Mouse (Mus musculus) heart, embryonic 15.5 days (tissue): ENCODE measurements around the gene Plxdc1. TPM values are rescaled to one million over a fixed set of nuclear protein-coding genes. Genes with fewer than 3 reads are reported as not detected.

Experiments used
- ATAC-seq: fragments of 200-750 bp; cut with Nextera tagmentation; replicated peaks from 2 replicates; pipeline ENCODE4 v1.8.0; 2017; ENCODE audit warnings: low read depth, moderate TSS enrichment; ENCODE audit not compliant: insufficient number of reproducible peaks, insufficient read depth, low FRiP score
- H3K27ac ChIP-seq: fragments of 300-500 bp; sonication (generic); 2 replicates; pipeline ENCODE4 v1.5.1; 2015; ENCODE audit warnings: mild to moderate bottlenecking, inconsistent platforms
- H3K27me3 ChIP-seq: fragments of 300-500 bp; sonication (generic); 2 replicates; pipeline ENCODE4 v1.6.1; 2015; ENCODE audit warnings: inconsistent platforms
- H3K36me3 ChIP-seq: fragments of 300-500 bp; sonication (generic); 2 replicates; pipeline ENCODE4 v1.6.1; 2015; ENCODE audit warnings: mild to moderate bottlenecking, inconsistent platforms
- H3K4me1 ChIP-seq: fragments of 300-500 bp; sonication (generic); replicated peaks from 2 replicates; pipeline ENCODE4 v1.6.1; 2015; ENCODE audit warnings: inconsistent platforms
- H3K4me2 ChIP-seq: fragments of 300-500 bp; sonication (generic); 2 replicates; pipeline ENCODE4 v1.6.1; 2015; ENCODE audit warnings: inconsistent platforms, mild to moderate bottlenecking, moderate library complexity
- H3K4me3 ChIP-seq: fragments of 300-500 bp; sonication (generic); 2 replicates; pipeline ENCODE4 v1.5.1; 2015; ENCODE audit warnings: mild to moderate bottlenecking, inconsistent platforms
- H3K9ac ChIP-seq: fragments of 300-500 bp; sonication (generic); 2 replicates; pipeline ENCODE4 v1.6.1; 2015; ENCODE audit warnings: mild to moderate bottlenecking, inconsistent platforms
- H3K9me3 ChIP-seq: fragments of 300-500 bp; sonication (generic); replicated peaks from 2 replicates; pipeline ENCODE4 v1.6.1; 2016; ENCODE audit warnings: inconsistent platforms
- WGBS: fragments of 180-500 bp; shearing (Covaris S2); methylation state at CpG from one replicate; pipeline ENCODE4 v1.1.7; 2015; ENCODE audit warnings: mixed read lengths; 5-methylcytosine and 5-hydroxymethylcytosine counted together
- polyA plus RNA-seq: library from polyadenylated mRNA; unstranded; fragments of >200 nt; fragmentation: Nextera tagmentation; extraction: Ambion mirVana; gene quantifications from 2 replicates; pipeline ENCODE4 v1.2.1, GENCODE M21; 2015

Plxdc1 gene
- polyA plus RNA-seq, 1 experiment from 2014 or later = 0.88 TPM

- Histone ChIP-seq H3K4me3 (peak overlapping the region; percentile 73), H3K9ac (peak overlapping the region; percentile 73), H3K4me1 (peaks cover 36% of the 10 kb centered on the region), H3K4me2 (peak overlapping the region; percentile 96), H3K27ac (peak overlapping the region; percentile 84), H3K36me3 (no peaks in the 10 kb centered on the region), H3K9me3 (no peaks in the 10 kb centered on the region), H3K27me3 (peaks cover 43% of the 10 kb centered on the region)
- ATAC-seq = peak; percentile 78
- under 1% methylated on average over 42 of the region's 42 CpGs for WGBS
These were observed 1.6 kb upstream of the Plxdc1 start for GRCm38 (mm10) chr11:97987551-97988526.

GRCm38 (mm10) chr11:97986738-97987465 lies 658 bp upstream of the Plxdc1 start:
- Histone ChIP-seq H3K36me3 (no peaks in the 10 kb centered on the region), H3K9ac (peak overlapping the region; percentile 51), H3K4me1 (peaks cover 36% of the 10 kb centered on the region), H3K27me3 (peaks cover 38% of the 10 kb centered on the region), H3K4me3 (peak overlapping the region; percentile 73), H3K27ac (no peak overlapping the region), H3K4me2 (peak overlapping the region; percentile 96), H3K9me3 (no peaks in the 10 kb centered on the region)
- no peak for ATAC-seq
- WGBS = 25% methylated on average over 17 of the region's 17 CpGs

DNA sequence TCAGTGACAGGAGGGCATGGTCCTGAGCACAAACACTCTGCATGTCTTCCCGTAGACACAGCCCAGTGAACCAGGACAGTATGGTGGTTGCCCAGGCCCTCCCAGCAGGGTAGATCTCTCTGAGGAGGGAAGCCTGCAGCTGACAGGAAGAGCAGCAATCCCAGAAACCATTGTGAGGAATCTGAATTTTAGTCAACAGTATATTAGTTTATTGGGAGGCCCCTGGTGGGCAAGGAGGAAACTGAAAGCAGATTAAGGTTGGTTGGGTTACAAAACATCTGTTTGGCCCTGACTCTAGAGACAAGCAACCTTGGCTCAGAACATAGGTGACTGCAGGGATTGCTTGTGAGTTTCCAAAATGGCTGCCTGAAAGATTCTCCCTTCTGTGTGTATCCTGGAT lies 2.3 kb downstream of the Plxdc1 start:
- H3K9ac ChIP-seq = no peak overlapping the region
- peaks cover 34% of the 10 kb centered on the region for H3K27me3 ChIP-seq
- peaks cover 27% of the 10 kb centered on the region for H3K4me1 ChIP-seq
- no peaks in the 10 kb centered on the region for H3K36me3 ChIP-seq
- 71% methylated on average over 1 of the region's 1 CpGs for WGBS
- H3K9me3 ChIP-seq = no peaks in the 10 kb centered on the region
- H3K27ac ChIP-seq = no peak overlapping the region
- no peak overlapping the region for H3K4me2 ChIP-seq
- ATAC-seq = no peak
- no peak overlapping the region for H3K4me3 ChIP-seq

DNA sequence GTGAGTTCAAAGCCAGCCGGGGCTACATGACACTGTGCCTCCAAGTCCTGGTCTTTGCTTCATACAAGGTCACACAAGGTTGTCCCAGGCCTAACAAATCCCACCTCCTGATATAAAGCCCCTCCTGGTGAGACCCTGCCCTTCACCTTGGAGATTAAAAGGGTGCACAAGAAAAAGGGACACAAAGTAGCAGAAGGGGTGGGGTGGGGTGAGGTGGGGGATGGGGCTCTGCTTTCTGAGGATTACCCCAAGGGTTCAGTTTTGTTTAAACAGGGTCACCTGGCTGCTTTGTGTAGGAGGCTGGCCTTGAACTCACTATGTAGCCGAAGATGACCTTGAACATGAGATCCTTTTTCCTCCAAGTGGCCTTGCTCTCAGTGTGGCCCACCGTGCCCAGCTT lies 2.7 kb downstream of the Plxdc1 start:
- Histone ChIP-seq H3K4me3 (no peak overlapping the region), H3K27ac (no peak overlapping the region), H3K4me2 (no peak overlapping the region), H3K9me3 (no peaks in the 10 kb centered on the region), H3K36me3 (no peaks in the 10 kb centered on the region), H3K9ac (no peak overlapping the region), H3K4me1 (peaks cover 27% of the 10 kb centered on the region), H3K27me3 (peaks cover 34% of the 10 kb centered on the region)
- WGBS = 95% methylated on average over 3 of the region's 3 CpGs
- ATAC-seq = no peak

GRCm38 (mm10) chr11:97982721-97983120 lies 3.5 kb downstream of the Plxdc1 start:
- Histone ChIP-seq H3K27me3 (peaks cover 35% of the 10 kb centered on the region), H3K4me3 (no peak overlapping the region), H3K9me3 (no peaks in the 10 kb centered on the region), H3K4me1 (peaks cover 29% of the 10 kb centered on the region), H3K36me3 (no peaks in the 10 kb centered on the region), H3K4me2 (no peak overlapping the region), H3K27ac (no peak overlapping the region), H3K9ac (no peak overlapping the region)
- no peak for ATAC-seq
- 81% methylated on average over 9 of the region's 9 CpGs for WGBS

DNA sequence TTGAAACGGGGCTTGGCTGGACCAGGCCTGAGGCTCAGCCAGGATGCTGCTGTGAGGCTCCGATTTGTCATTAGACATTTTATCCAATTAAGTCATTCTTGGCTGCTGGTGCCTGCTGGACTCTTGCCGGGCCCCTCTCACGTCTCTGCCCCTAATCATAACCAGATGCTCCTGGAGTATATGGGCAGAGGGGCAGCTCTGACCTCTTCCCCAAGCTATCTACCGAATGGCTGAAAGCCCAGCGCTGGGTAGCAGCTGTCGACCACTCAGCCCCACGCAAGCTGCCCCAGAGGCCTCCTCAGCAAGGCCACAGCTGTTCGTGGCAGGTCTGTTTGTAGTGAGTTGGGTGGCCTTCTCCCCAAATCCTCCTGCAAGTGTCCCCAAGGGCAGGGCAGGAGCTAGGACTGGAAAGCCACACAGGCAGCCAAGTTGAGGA lies 5.7 kb downstream of the Plxdc1 start:
- Histone ChIP-seq H3K4me2 (no peak overlapping the region), H3K4me3 (no peak overlapping the region), H3K4me1 (peaks cover 10% of the 10 kb centered on the region; the same call in 1 of the 2 replicates), H3K27ac (no peak overlapping the region), H3K9me3 (no peaks in the 10 kb centered on the region), H3K27me3 (peaks cover 22% of the 10 kb centered on the region), H3K36me3 (no peaks in the 10 kb centered on the region), H3K9ac (no peak overlapping the region)
- peak; percentile 36; the same call in 1 of the 2 replicates for ATAC-seq
- WGBS = 50% methylated on average over 9 of the region's 9 CpGs

DNA sequence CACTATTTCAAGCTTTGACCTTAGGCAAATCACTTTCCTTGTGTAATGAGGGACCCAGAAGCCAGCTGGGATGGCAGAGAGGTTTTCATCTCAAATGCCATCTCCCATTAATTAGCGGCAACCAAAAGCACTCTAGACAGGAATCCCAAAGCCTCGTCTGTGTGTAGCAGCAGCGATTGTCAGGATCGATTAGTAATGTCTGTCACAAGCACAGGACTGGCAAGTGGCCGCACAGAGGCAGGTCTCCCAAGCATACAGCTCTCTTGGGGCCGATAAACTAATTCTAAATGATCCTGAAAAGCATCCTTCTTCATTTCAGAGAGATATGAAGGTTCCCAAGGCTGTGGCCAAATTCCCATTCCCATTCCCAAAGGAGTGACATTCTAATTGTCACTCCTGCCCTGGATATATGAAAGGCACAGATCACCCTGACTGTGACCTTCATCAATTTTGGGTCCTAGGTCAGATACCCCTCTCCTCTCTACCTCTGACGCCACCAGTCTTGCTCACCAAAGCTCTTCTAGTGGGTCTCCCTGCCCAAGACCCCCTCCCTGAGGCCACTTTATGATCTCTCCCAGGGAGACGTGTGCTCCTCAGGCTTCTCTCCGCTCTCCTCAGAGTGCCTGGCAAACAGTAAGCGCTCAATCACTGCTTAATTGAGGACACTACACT lies 6.3 kb downstream of the Plxdc1 start:
- H3K4me2 ChIP-seq = no peak overlapping the region
- H3K27ac ChIP-seq = no peak overlapping the region
- H3K4me1 ChIP-seq = peaks cover 8% of the 10 kb centered on the region; the same call in 1 of the 2 replicates
- ATAC-seq = no peak
- no peaks in the 10 kb centered on the region for H3K9me3 ChIP-seq
- peaks cover 17% of the 10 kb centered on the region for H3K27me3 ChIP-seq
- no peak overlapping the region for H3K4me3 ChIP-seq
- 68% methylated on average over 10 of the region's 10 CpGs for WGBS
- H3K9ac ChIP-seq = no peak overlapping the region
- H3K36me3 ChIP-seq = no peaks in the 10 kb centered on the region

- H3K4me3 ChIP-seq = no peak overlapping the region
- 0 out of 2 replicates have a peak, but pooled peaks have one; percentile 15 for ATAC-seq
- H3K9ac ChIP-seq = no peak overlapping the region
- H3K4me2 ChIP-seq = no peak overlapping the region
- no peaks in the 10 kb centered on the region for H3K36me3 ChIP-seq
- WGBS = 68% methylated on average over 13 of the region's 13 CpGs
- peaks cover 7% of the 10 kb centered on the region; the same call in 1 of the 2 replicates for H3K27me3 ChIP-seq
- peaks cover 8% of the 10 kb centered on the region; the same call in 1 of the 2 replicates for H3K4me1 ChIP-seq
- H3K27ac ChIP-seq = no peak overlapping the region
- no peaks in the 10 kb centered on the region for H3K9me3 ChIP-seq
These were observed 7.9 kb downstream of the Plxdc1 start for GRCm38 (mm10) chr11:97978392-97978791.

- Histone ChIP-seq H3K36me3 (no peaks in the 10 kb centered on the region), H3K27ac (no peak overlapping the region), H3K9ac (no peak overlapping the region), H3K9me3 (no peaks in the 10 kb centered on the region), H3K4me3 (no peak overlapping the region), H3K27me3 (0 out of 2 replicates have a peak, but pooled peaks cover 4% of the 10 kb centered on the region), H3K4me2 (no peak overlapping the region), H3K4me1 (peaks cover 8% of the 10 kb centered on the region; the same call in 1 of the 2 replicates)
- ATAC-seq = 0 out of 2 replicates have a peak, but pooled peaks have one; percentile 10
- 73% methylated on average over 5 of the region's 5 CpGs for WGBS
These were observed 8.4 kb downstream of the Plxdc1 start for GRCm38 (mm10) chr11:97977797-97978196.

GRCm38 (mm10) chr11:97974746-97975145 lies 11.5 kb downstream of the Plxdc1 start:
- H3K27me3 ChIP-seq = 0 out of 2 replicates have a peak, but pooled peaks cover 4% of the 10 kb centered on the region
- H3K27ac ChIP-seq = no peak overlapping the region
- ATAC-seq = no peak
- H3K4me2 ChIP-seq = no peak overlapping the region
- 78% methylated on average over 5 of the region's 5 CpGs for WGBS
- H3K4me1 ChIP-seq = peaks cover 14% of the 10 kb centered on the region
- no peaks in the 10 kb centered on the region for H3K9me3 ChIP-seq
- H3K36me3 ChIP-seq = no peaks in the 10 kb centered on the region
- H3K9ac ChIP-seq = no peak overlapping the region
- no peak overlapping the region for H3K4me3 ChIP-seq

- Histone ChIP-seq H3K9ac (no peak overlapping the region), H3K4me2 (no peak overlapping the region), H3K27me3 (0 out of 2 replicates have a peak, but pooled peaks cover 9% of the 10 kb centered on the region), H3K27ac (no peak overlapping the region), H3K9me3 (no peaks in the 10 kb centered on the region), H3K4me1 (peaks cover 14% of the 10 kb centered on the region), H3K36me3 (no peaks in the 10 kb centered on the region), H3K4me3 (no peak overlapping the region)
- ATAC-seq = no peak
- 90% methylated on average over 5 of the region's 5 CpGs for WGBS
These were observed 12.1 kb downstream of the Plxdc1 start for GRCm38 (mm10) chr11:97974141-97974540.
